Mouse (Mus musculus) spleen, postnatal 36 days (tissue): ENCODE data around the gene Vmn2r4.
"Not testable (repeated sequence)": the region's sequence is repeated elsewhere in the genome, so short reads cannot be mapped to it uniquely, and the experiment has no call there.

Experiments
- DNase-seq, 2 experiments: peaks; one replicate each; pipeline ENCODE4 v3.0.0; 2022; ENCODE audit warnings: low spot score in 2 of 2, mixed read lengths in 1 of 2

The Vmn2r4 gene

DNA sequence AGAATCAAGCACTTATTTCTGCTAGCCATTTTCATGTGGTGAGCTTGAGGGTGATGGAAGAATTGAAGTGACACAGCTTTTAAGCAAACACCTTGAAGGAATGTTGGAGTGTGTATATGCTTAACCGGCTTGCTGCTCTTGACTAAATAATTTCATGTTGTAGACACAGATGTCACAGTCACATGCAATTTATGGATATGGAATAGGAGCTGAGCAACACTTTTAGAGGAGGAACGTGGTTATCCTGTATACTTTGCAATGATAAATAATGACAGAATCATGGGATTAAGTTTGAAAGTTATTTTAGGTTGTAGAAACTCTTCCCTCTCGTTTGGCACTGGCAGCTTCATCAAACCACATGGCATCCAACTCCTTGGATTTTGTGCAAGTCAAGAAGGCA lies at the start of gene Vmn2r4:
Gene Vmn2r4 (minus strand): TSS at position 101 of the 400 bp plus-strand sequence.
- DNase-seq: not testable (repeated sequence)

DNA sequence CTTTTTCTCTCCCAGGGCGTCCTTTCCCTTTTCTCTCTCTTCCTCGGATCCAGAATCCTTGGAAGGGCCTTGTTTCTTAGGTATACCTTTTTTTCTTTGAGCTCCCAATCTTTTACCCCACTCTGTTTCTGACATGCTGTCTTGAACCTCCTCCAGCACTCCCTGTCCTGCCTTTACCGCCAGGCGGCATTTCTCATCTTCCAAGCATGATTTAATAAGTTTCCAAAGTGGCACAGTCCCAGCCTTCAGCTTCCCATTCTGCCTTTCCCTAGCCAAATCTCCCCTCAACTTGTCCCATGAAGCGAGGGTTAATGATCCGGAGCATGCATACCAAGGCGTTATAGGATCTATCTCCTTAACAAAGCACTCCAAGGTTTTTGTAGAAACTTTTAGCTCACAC lies 19.1 kb upstream of the Vmn2r4 start:
- not testable (repeated sequence) for DNase-seq

DNA sequence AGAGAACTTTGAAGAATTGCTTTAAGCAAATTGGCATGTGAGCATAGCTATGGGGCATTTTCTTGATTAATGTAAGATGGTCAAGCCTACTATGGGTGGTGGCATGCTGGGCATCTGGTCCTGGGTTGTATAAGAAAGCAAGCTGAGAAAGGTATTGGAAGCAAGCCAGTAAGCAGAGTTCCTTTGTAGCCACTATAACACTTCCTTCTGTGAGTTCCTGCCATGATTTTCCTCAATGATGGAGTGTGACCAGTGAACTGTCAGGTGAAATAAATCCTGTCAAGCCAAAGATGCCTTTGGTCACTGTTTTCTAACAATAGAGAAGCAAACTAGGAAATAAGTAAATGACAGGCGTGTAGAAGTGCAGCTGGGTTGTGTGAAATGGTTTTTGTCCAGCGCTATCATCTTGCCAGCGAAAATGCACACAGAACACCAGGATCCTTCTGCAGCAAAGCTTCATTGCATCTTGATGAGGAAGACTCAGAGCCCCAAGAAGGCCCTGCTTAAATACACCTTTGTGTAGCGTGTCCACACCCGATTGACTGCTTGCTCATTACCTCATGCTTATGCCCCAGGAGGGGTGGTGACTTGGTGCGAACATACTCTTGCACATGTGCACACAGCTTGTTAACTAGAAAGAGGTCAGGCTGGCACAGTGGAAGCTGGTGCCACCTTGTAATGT lies 13.1 kb upstream of the Vmn2r4 start:
- DNase-seq: not testable (repeated sequence)

DNA sequence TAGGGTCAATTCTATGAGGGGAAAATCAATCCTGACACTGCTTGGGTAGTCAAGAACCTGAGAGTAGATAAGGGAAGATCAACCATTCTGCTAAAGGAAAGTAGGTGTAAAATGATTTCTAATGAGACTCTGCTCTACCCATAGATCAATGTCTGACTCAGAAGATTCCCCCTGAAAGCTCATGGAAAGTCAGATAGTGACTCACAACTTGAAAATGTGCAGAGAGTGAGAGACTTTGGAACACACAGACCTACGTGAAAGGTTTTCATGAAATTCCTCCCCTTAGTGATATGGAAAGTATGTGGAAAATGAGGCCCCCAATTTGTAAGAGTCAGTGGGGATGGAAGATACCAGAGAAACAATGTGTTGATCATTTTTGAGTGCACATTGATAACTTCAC lies 7.0 kb upstream of the Vmn2r4 start:
- DNase-seq: not testable (repeated sequence)

DNA sequence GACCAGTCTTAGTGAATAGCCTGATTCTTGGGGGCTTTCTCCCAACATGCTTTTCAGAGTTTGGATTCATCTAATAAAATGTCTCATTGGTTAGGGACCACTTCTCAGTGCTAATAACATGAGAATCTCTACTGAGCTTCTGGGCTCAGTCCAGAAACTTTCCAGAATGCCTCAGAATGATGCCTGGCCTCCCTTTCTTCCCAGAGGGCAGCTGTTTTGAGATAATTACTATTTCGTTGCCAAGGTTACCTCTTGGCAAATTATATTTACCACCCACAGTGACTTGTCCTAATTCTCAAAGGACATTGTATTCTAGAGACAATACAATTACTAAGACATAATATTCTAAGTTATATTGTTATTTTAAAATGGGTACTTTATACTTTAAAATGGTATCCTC lies 2.3 kb upstream of the Vmn2r4 start:
- DNase-seq: not testable (repeated sequence)

DNA sequence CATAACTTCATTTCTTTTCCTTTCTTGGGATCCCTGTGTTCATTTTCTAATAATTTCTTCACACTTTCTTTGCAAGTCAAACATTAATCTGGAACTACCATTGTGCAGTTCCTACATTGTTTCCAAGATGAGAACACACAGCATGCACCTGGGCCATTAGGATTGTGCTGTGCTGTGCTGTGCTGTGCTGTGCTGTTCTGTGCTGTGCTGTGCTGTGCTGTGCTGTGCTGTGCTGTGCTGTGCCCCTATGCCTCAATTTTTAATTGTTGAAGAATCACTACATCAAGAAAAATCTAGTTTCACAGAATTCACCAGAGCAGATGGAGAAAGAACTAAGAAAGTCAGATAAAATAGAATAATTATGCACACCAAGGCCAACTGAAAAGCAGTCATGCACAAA lies 915 bp downstream of the Vmn2r4 start:
- not testable (repeated sequence) for DNase-seq

DNA sequence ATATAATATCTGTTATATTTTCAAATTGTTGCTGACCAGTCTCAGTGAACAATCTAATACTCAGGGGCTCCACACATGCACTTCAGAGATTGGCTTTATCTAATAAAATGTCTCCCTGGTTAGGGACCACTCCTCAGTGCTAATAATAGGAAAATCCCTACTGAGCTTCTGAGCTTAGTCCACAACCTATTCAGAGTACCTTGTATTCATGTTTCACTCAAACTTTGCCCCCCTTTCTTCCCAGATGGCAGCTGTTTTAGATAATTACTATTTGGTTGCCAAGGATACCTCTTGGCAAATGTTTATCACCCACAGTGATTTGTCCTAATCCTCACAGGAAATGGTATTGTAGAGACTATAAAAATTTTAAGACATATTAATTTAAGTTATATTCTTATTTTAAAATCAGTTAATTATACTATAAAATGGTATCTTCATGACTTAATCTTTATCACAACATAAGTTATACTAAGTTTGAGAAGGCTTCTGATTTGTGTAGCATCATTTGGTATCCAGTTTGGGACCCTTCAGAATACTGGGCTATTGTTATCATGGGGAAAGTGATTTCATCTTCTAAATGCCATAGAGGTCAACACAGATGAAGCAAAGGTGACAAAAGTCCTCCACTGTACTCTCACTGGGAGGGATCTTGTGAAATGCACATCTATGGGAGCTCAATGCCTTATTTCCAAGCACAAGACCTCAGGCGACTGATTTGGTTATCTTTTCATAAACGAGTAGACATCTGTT lies 55.7 kb downstream of the Vmn2r4 start:
- no peak for DNase-seq
